Mouse (Mus musculus) bone marrow, adult 2 months (tissue): ENCODE measurements around the gene Mms19.

ENCODE experiments used
- CTCF ChIP-seq: fragments of 200-500 bp; IDR thresholded peaks from 2 replicates; pipeline ENCODE4 v1.5.1; 2011; ENCODE audit warnings: low read length, control low read depth; ENCODE audit not compliant: control insufficient read depth, insufficient read depth
- POLR2A ChIP-seq: fragments of 200-500 bp; IDR thresholded peaks from 2 replicates; pipeline ENCODE4 v1.6.1; 2011; ENCODE audit warnings: low read depth, mild to moderate bottlenecking, control low read depth, low read length, borderline replicate concordance; ENCODE audit not compliant: control insufficient read depth

DNA sequence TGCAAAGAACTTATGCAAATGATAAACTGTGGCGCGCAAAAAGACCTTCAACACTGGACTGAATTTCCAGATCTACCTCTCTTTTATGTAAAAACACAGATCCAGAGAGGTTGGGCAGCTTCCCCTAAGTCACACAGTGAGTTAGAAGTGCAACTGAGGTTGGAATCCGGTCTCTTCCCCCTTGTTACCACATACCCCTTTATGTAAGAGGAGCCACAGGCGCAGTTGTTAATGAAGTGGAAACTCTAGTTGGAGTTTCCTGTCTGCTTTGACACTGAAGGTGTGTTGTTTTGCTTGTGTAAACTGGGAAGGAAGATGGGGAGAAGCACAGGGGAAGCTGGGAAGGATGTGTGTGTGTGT is 1.8 kb upstream of the Mms19 start:
- TF ChIP-seq CTCF: no peak
- no peak for TF ChIP-seq POLR2A
